Mouse (Mus musculus): ENCODE measurements around the gene 4933428G20Rik.

Gene 4933428G20Rik

DNA sequence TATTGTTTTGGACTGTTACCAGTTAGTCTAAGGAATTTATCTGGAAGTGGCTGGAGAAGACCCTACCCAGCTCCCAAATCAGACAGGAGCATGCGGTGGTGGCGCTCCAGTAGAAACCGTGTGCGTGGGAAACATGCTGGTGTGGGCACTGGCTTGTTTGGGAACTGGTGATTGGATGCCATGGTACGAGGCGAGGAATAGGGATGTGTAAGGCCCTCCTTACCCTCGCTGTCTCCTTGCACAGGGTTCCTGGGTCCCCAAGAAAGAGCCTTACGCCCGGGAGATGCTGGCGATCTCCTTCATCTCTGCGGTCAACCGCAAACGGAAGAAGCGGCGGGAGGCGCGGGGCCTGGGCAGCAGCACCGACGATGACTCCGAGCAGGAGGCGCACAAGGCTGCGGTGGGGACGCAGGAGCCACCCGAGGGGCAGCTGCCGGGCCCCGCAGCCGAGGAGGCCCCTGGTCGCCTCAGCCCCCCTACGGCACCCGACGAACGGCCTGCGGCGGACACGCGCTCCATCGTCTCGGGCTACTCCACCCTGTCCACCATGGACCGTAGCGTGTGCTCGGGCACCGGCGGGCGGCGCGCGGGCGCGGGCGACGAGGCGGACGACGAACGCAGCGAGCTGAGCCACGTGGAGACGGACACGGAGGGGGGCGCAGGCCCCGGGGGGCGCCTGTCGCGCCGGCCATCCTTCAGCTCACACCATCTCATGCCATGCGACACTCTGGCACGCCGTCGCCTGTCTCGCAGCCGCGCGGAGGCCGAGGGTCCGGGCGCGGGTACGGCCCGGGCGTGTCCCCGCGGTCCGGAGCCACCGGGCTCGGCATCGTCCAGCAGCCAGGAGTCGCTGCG, at the start of gene 4933428G20Rik:
Gene 4933428G20Rik, minus strand, starts transcription at position 476 of the 855 bp plus-strand sequence.
- no peak for DNase-seq (ENCODE audit: low spot score in 2 of 2)

DNA sequence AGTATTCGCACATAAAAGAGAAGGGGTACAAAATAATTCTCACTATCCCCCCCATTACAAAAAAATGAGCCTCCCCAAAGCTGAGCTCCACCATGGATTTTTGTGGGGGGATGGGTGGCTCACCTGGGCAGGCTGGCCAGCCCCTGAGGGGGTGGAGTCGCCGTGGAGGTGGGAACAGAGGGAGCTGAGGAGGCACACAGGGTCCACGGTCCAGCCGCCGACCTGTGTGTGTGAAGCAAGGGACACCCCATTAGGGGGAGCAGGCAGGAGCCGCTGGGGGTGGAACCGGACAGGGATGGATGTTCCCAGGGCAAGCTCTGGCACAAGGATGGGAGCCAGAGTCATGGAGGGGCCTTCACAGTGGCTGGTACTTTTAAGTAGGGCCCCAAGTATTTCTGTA, 48.6 kb upstream of the 4933428G20Rik start:
- no peak for DNase-seq (ENCODE audit: low spot score in 2 of 2)

DNA sequence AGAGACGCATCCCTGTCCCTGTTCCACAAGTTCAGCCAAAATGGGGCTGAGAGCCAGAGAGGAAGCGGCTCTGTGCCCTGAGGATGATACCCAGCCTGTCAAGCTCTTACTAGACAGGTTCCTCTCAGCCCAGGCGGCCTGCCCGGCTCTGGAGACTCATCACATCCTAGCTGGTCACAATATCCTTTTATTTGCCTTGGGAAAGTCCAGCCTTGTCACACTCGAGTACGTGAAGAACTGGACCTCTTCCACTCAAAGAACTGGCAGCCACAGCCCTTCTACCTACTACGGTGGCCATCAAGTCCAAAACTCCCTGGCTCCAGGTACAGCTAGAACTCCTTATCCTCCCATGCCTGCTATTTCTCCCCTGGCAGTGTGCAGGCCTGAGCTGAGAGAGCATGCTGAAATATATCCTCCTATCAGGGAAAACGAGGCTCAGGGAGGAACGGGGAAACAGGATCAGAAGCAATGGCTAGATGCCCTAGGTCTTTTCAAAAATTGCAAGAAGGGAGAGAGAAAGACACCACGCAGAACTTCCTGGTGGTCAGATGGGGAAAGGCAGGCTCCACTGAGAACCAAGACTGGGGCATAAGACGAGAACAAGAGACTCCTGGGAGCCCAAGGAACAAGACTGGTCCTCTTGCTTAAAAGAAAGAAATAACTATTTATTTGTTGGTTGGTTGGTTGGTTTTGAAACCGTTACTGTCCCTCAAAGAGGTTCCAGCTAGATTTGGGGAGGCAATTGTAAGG, 48.0 kb upstream of the 4933428G20Rik start:
- DNase-seq (ENCODE audit: low spot score in 2 of 2), result no peak

- DNase-seq (ENCODE audit: low spot score in 2 of 2), result no peak
These were observed 46.8 kb upstream of the 4933428G20Rik start for GRCm38 (mm10) chr11:97546804-97547411.

GRCm38 (mm10) chr11:97545808-97546560, 45.8 kb upstream of the 4933428G20Rik start:
- DNase-seq (ENCODE audit: low spot score in 2 of 2), result no peak

- no peak for DNase-seq (ENCODE audit: low spot score in 2 of 2)
These were observed 43.7 kb upstream of the 4933428G20Rik start for GRCm38 (mm10) chr11:97543883-97544282.

GRCm38 (mm10) chr11:97543181-97543733, 43.1 kb upstream of the 4933428G20Rik start:
- DNase-seq (ENCODE audit: low spot score in 2 of 2), result no peak

DNA sequence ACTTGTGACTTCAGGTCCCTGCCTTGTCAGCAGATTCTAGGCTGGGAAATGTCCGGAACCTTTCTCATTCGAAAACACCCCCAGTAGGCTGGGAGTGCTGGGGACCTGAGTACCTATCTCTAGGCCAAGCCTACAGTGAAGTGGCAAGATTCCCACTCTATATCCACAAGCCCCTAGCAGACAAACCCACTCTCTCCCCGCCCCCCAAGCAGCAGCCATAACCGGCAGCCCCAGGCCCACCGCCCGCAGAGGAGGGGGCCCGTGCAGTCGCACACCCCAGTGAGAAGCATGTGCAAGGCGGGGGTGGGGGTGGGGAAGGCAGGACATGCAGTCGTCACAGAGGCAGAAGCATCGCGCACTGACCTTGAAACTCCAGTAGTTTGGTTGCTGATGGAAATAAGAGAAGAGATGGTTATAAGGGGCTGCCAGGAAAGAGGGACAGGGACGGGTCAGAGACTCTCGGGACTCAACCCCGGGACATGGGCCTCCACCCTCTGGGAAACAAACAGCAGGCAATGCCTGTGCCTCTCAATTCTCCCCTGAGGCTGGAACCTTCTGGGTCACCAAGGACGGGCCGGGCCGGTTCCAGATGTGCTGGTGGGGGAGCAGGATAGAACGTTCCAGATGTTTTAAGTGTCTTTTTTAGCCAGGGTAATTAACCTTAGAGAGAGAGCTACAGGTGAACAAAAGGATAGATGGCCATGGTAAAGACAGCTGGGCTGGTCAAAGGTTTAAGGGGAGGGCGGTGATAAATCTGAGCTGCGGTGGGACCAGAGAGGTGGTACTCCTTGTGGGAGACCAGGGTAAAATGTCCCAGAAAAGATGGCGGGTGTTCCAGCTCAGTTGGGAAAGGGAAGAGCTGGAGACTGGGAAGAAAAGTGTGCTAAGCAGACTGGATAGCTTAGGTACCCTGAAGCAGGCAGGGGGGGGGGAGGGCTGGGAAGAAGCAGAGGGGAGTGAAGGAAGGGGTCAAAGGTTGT, 42.3 kb upstream of the 4933428G20Rik start:
- DNase-seq (ENCODE audit: low spot score in 2 of 2), result no peak

DNA sequence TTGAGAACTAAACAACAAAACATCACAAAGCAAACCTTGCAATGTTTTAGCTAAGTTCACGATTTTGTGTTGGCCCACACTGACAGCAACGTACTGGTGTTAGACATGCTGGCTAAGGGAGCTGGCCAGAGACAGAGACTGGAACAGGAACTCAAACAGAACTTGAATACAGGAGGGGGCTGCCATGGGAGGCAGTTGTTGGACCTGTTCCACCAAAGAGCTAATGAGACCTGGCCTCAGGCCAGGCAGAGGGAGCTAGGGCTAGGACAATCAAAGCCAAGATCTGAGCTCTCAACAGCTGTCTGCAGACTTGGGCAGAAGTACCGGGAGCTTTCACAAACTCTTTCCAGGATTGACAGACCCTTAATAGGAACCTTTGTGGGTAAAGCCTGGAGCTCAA, 40.5 kb upstream of the 4933428G20Rik start:
- no peak for DNase-seq (ENCODE audit: low spot score in 2 of 2)

- DNase-seq (ENCODE audit: low spot score in 2 of 2), result no peak
These were observed 40.0 kb upstream of the 4933428G20Rik start for GRCm38 (mm10) chr11:97540136-97540535.

DNA sequence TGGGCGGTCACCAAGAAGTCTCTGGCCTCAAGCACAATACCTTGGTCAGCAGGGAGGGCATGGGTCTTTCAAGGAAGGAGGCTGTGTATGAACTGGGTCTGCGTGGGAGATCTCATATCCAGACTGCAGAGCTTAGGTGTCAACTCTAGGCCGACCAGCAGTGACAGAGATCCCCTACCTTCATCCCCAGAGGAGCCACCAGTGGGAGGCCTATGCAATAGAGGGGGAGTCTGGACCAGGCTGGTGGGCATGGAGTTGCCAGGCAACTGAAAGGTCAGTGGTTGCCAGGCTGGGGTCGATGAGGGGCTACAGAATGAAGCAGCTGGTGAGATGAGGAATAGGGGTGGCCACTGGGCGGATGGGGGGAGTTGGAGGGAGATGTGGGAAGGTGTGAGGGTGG, 39.5 kb upstream of the 4933428G20Rik start:
- DNase-seq (ENCODE audit: low spot score in 2 of 2), result no peak

- DNase-seq (ENCODE audit: low spot score in 2 of 2), result no peak
These were observed 37.5 kb upstream of the 4933428G20Rik start for GRCm38 (mm10) chr11:97537580-97538089.

DNA sequence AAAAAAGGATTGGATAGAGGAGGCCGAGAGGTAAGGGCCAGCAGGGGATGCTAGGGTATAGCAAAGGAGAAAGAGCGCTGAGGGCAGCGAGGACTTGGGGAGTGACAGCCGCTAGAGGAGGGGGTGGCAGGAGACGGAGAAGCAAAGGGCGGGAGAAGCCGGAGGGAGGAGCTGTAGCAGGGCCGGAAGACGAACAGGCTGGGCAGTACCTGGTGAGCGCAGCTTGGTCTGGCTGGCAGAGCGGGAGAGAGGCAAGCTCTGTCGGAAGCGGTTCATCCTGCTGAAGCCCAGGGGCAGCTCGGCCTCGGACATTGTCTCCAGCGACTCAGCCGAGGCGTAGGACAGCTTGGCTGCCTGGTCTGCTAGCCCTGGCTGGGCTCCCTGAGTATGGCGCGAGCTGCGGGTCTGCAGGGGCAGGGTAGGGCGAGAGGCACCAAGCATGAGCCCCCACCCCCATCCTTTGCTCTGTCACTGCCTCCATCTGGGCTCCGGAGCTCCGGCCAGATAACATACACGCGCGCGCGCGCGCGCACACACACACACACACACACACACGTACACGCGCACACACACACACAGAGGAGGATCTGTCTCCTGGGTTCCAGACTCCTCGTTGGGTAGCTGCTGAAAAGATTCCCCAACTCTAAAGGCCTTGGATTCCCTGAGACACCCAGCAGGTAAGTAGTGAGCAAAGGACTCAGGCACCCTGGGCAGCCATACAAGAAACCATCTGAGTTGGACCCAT, 36.9 kb upstream of the 4933428G20Rik start:
- no peak for DNase-seq (ENCODE audit: low spot score in 2 of 2)

DNA sequence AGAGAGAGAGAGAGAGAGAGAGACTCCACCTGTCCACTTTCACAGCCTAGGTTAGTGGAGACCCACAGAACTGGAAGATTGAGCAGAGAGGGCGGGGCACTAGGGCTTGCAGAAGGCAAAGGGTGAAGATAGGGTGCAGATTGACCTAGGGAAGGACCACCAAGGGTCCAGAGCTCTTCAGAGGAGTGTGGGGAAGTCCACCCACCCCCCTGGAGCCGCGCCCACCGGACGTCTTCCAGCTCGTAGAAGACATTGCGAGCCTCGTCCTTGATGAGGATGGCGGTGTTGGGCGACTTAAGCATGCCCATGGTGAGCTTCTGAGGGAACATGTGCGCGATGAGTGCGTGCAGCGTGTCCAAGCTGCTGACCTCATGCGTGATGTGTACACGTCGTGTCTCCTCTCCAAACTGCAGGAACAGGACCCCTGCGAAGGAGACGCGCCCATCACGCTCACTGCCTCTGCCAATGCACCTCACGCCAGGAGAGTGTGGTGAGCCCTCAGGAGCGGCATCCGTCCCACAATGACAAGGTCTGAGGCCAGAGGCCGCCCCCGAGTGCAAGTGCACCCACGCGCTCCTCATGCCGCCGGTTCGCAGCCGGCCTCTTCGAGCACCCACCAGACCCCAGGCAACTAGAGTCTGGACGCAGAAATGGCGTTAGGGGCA, 36.1 kb upstream of the 4933428G20Rik start:
- DNase-seq (ENCODE audit: low spot score in 2 of 2), result no peak

DNA sequence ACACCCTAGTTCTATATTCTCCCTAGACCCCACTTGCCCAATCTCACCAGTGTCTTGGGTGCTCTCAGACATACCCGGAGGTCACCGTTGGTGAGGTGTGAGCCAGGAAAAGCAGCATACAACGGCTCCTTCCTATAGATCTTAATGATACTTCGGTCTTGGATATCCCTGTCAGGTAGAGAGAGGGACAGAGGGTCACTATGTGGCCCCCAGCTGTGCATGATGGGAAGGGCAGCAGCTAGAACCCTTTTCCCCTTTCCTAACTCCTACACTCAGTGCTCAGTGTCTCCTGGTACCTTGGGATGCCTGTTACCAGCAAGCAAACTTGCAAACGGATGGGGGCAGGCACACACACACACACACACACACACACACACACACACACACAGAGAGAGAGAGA, 35.5 kb upstream of the 4933428G20Rik start:
- no peak for DNase-seq (ENCODE audit: low spot score in 2 of 2)

DNA sequence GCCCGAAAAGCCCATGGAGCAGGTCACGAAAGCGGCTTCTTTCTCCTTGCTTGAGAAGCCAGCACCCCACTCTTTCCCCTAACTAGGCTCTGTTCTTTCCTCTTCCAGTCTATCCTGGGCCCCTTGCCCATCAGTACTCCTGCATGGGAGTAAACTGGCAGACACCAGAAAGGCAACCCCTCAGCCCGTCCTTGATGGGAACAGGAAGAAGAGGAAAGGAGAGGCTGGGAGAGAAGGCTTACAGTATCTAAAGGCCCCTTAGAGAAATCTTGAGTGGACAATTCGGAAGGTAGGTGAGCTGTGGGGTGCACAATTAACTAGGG, 35.1 kb upstream of the 4933428G20Rik start:
- no peak for DNase-seq (ENCODE audit: low spot score in 2 of 2)

- no peak for DNase-seq (ENCODE audit: low spot score in 2 of 2)
These were observed 34.5 kb upstream of the 4933428G20Rik start for GRCm38 (mm10) chr11:97534442-97535307.

DNA sequence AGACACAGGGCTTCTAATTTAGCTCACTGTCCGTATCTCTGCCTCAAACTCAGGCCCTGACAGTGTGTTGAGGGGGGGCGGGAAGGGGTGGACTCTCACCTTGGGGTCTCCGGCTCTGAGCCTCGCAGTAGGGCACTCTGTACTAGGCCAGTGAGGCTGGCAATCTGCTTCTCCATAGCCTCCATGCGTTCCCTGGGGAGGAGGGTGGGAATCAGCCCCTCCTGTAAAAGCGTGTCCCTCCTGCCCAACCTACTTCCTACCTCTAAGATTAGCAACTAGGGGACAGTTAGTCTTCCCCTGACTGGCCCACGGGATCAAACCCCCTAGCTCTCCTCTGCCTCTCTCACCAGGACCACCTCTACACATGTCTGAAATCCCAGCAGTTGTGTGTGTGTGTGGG, 33.5 kb upstream of the 4933428G20Rik start:
- no peak for DNase-seq (ENCODE audit: low spot score in 2 of 2)
